Mouse (Mus musculus): ENCODE data around the gene Eif2b3. TPM values are rescaled to one million over a fixed set of nuclear protein-coding genes. Genes with fewer than 3 reads are reported as not detected.
A peak's percentile ranks its signal among the peaks of the same experiment; 100 is the strongest.

Gene Eif2b3
- polyA plus RNA-seq, 1 experiment from 2014 or later = 45.7 TPM

- DNase-seq (ENCODE audit: low spot score) (no peak), ATAC-seq (replicated peaks; ENCODE audit: low FRiP score) (peak; percentile 2; the same call in 1 of the 2 replicates)
- Histone ChIP-seq H3K9me3 (ENCODE audit: control insufficient read depth, low read length) (no peaks in the 10 kb centered on the region), H3K36me3 (ENCODE audit: control insufficient read depth, insufficient read depth, low read length) (no peaks in the 10 kb centered on the region), H3K4me2 (ENCODE audit: low read depth, low read length, severe bottlenecking) (peak overlapping the region; percentile 89), H3K27me3 (ENCODE audit: control insufficient read depth, insufficient read depth, low read length) (no peaks in the 10 kb centered on the region), H3K9ac (ENCODE audit: low read length) (peak overlapping the region; percentile 65), H3K27ac (ENCODE audit: low read depth, low read length) (peak overlapping the region; percentile 73), H3K4me1 (replicated peaks; ENCODE audit: control insufficient read depth, insufficient read depth, low read length) (peaks cover 6% of the 10 kb centered on the region), H3K4me3 (ENCODE audit: low read depth, low read length) (peak overlapping the region; percentile 66)
- WGBS = 9% methylated on average over 10 of the region's 10 CpGs
Measured at GRCm38 (mm10) chr4:117120052-117120444, 100.8 kb downstream of the Eif2b3 start.

GRCm38 (mm10) chr4:117120445-117121414 is 101.5 kb downstream of the Eif2b3 start:
- peak; percentile 95 for DNase-seq (ENCODE audit: low spot score)
- Histone ChIP-seq H3K36me3 (ENCODE audit: control insufficient read depth, insufficient read depth, low read length) (no peaks in the 10 kb centered on the region), H3K4me2 (ENCODE audit: low read depth, low read length, severe bottlenecking) (peak overlapping the region; percentile 89), H3K9ac (ENCODE audit: low read length) (peak overlapping the region; percentile 65), H3K4me3 (ENCODE audit: low read depth, low read length) (peak overlapping the region; percentile 66), H3K27ac (ENCODE audit: low read depth, low read length) (peak overlapping the region; percentile 73), H3K9me3 (ENCODE audit: control insufficient read depth, low read length) (no peaks in the 10 kb centered on the region), H3K4me1 (replicated peaks; ENCODE audit: control insufficient read depth, insufficient read depth, low read length) (peaks cover 13% of the 10 kb centered on the region), H3K27me3 (ENCODE audit: control insufficient read depth, insufficient read depth, low read length) (no peaks in the 10 kb centered on the region)
- peak; percentile 91 for ATAC-seq (replicated peaks; ENCODE audit: low FRiP score)
- under 1% methylated on average over 69 of the region's 69 CpGs for WGBS

- H3K27me3 ChIP-seq (ENCODE audit: control insufficient read depth, insufficient read depth, low read length) = no peaks in the 10 kb centered on the region
- DNase-seq (ENCODE audit: low spot score) (no peak), ATAC-seq (replicated peaks; ENCODE audit: low FRiP score) (no peak)
- no peak overlapping the region for H3K27ac ChIP-seq (ENCODE audit: low read depth, low read length)
- no peak overlapping the region for H3K4me2 ChIP-seq (ENCODE audit: low read depth, low read length, severe bottlenecking)
- H3K4me1 ChIP-seq (replicated peaks; ENCODE audit: control insufficient read depth, insufficient read depth, low read length) = peaks cover 18% of the 10 kb centered on the region
- WGBS = 83% methylated on average over 4 of the region's 4 CpGs
- no peaks in the 10 kb centered on the region for H3K36me3 ChIP-seq (ENCODE audit: control insufficient read depth, insufficient read depth, low read length)
- H3K9ac ChIP-seq (ENCODE audit: low read length) = no peak overlapping the region
- H3K4me3 ChIP-seq (ENCODE audit: low read depth, low read length) = no peak overlapping the region
- H3K9me3 ChIP-seq (ENCODE audit: control insufficient read depth, low read length) = no peaks in the 10 kb centered on the region
Measured at GRCm38 (mm10) chr4:117122209-117122608, 103.0 kb downstream of the Eif2b3 start.

- ATAC-seq (replicated peaks; ENCODE audit: low FRiP score) = no peak
- no peak for DNase-seq (ENCODE audit: low spot score)
- H3K4me3 ChIP-seq (ENCODE audit: low read depth, low read length) = no peak overlapping the region
- H3K9me3 ChIP-seq (ENCODE audit: control insufficient read depth, low read length) = no peaks in the 10 kb centered on the region
- H3K27ac ChIP-seq (ENCODE audit: low read depth, low read length) = no peak overlapping the region
- H3K27me3 ChIP-seq (ENCODE audit: control insufficient read depth, insufficient read depth, low read length) = no peaks in the 10 kb centered on the region
- 91% methylated on average over 7 of the region's 9 CpGs for WGBS
- no peak overlapping the region for H3K4me2 ChIP-seq (ENCODE audit: low read depth, low read length, severe bottlenecking)
- peaks cover 3% of the 10 kb centered on the region; the same call in 1 of the 2 replicates for H3K36me3 ChIP-seq (ENCODE audit: control insufficient read depth, insufficient read depth, low read length)
- H3K9ac ChIP-seq (ENCODE audit: low read length) = no peak overlapping the region
- H3K4me1 ChIP-seq (replicated peaks; ENCODE audit: control insufficient read depth, insufficient read depth, low read length) = peaks cover 18% of the 10 kb centered on the region
Measured at GRCm38 (mm10) chr4:117123546-117124217, 104.5 kb downstream of the Eif2b3 start.

- peaks cover 3% of the 10 kb centered on the region; the same call in 1 of the 2 replicates for H3K36me3 ChIP-seq (ENCODE audit: control insufficient read depth, insufficient read depth, low read length)
- H3K9me3 ChIP-seq (ENCODE audit: control insufficient read depth, low read length) = no peaks in the 10 kb centered on the region
- no peak overlapping the region for H3K4me2 ChIP-seq (ENCODE audit: low read depth, low read length, severe bottlenecking)
- H3K27me3 ChIP-seq (ENCODE audit: control insufficient read depth, insufficient read depth, low read length) = no peaks in the 10 kb centered on the region
- H3K4me3 ChIP-seq (ENCODE audit: low read depth, low read length) = no peak overlapping the region
- H3K4me1 ChIP-seq (replicated peaks; ENCODE audit: control insufficient read depth, insufficient read depth, low read length) = peaks cover 18% of the 10 kb centered on the region
- no peak overlapping the region for H3K9ac ChIP-seq (ENCODE audit: low read length)
- WGBS = 90% methylated on average over 3 of the region's 3 CpGs
- no peak for ATAC-seq (replicated peaks; ENCODE audit: low FRiP score)
- no peak overlapping the region for H3K27ac ChIP-seq (ENCODE audit: low read depth, low read length)
- DNase-seq (ENCODE audit: low spot score) = no peak
Measured at GRCm38 (mm10) chr4:117124218-117124517, 105.0 kb downstream of the Eif2b3 start.

- Histone ChIP-seq H3K4me1 (replicated peaks; ENCODE audit: control insufficient read depth, insufficient read depth, low read length) (peaks cover 18% of the 10 kb centered on the region), H3K9ac (ENCODE audit: low read length) (peak overlapping the region; percentile 41), H3K4me3 (ENCODE audit: low read depth, low read length) (no peak overlapping the region), H3K27me3 (ENCODE audit: control insufficient read depth, insufficient read depth, low read length) (no peaks in the 10 kb centered on the region), H3K4me2 (ENCODE audit: low read depth, low read length, severe bottlenecking) (no peak overlapping the region), H3K27ac (ENCODE audit: low read depth, low read length) (no peak overlapping the region), H3K36me3 (ENCODE audit: control insufficient read depth, insufficient read depth, low read length) (peaks cover 3% of the 10 kb centered on the region; the same call in 1 of the 2 replicates), H3K9me3 (ENCODE audit: control insufficient read depth, low read length) (no peaks in the 10 kb centered on the region)
- DNase-seq (ENCODE audit: low spot score) (no peak), ATAC-seq (replicated peaks; ENCODE audit: low FRiP score) (no peak)
- WGBS = 79% methylated on average over 14 of the region's 14 CpGs
Measured at GRCm38 (mm10) chr4:117124518-117125347, 105.5 kb downstream of the Eif2b3 start.

GRCm38 (mm10) chr4:117125348-117125909 is 106.2 kb downstream of the Eif2b3 start, which contains the start of gene Btbd19:
Gene Btbd19, minus strand, starts transcription at chr4:117125725.
- H3K4me2 ChIP-seq (ENCODE audit: low read depth, low read length, severe bottlenecking) = 0 out of 2 replicates have a peak within 1 kb of the TSS, but pooled peaks have one; percentile 0
- DNase-seq (ENCODE audit: low spot score) (no peak), ATAC-seq (replicated peaks; ENCODE audit: low FRiP score) (peak; percentile 23; the same call in 1 of the 2 replicates)
- H3K9me3 ChIP-seq (ENCODE audit: control insufficient read depth, low read length) = no peaks in the 10 kb centered on the region
- H3K27me3 ChIP-seq (ENCODE audit: control insufficient read depth, insufficient read depth, low read length) = no peaks in the 10 kb centered on the region
- H3K4me1 ChIP-seq (replicated peaks; ENCODE audit: control insufficient read depth, insufficient read depth, low read length) = peaks cover 18% of the 10 kb centered on the region
- H3K27ac ChIP-seq (ENCODE audit: low read depth, low read length) = peak within 1 kb of the TSS; percentile 33; the same call in 1 of the 2 replicates
- no peak within 1 kb of the TSS for H3K4me3 ChIP-seq (ENCODE audit: low read depth, low read length)
- WGBS = 36% methylated on average over 8 of the region's 8 CpGs
- peaks cover 3% of the 10 kb centered on the region; the same call in 1 of the 2 replicates for H3K36me3 ChIP-seq (ENCODE audit: control insufficient read depth, insufficient read depth, low read length)
- H3K9ac ChIP-seq (ENCODE audit: low read length) = peak within 1 kb of the TSS; percentile 41
